Mouse (Mus musculus): ENCODE results near the gene Car5a. TPM values are rescaled to one million over a fixed set of nuclear protein-coding genes. Genes with fewer than 3 reads are reported as not detected.
A peak's percentile ranks its signal among the peaks of the same experiment; 100 is the strongest.

Car5a gene
- total RNA-seq, 2 experiments from 2014 or later, result not detected

DNA sequence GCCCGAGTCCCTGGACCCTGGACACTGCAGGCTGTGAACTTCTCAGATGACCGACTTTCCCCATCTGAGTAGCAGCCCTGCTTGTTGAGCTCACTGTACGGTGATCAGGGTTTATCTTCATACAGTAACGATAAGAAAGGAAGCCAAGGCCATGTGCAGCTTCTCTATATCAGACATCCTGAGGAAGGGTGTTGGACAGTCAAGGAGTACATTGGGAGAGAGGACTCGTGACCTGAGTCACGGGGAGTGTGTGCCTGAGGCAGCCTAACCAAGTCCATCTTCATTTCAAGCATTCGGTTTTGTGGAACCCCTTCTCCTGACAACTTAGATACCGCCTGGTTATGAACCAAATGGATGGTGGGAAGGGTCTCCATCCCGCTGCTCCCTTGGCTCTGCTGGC is 69.2 kb downstream of the Car5a start:
- DNase-seq (ENCODE audit: low spot score in 2 of 2), result no peak
- Histone ChIP-seq H3K4me3 (no peak overlapping the region), H3K27ac (no peak overlapping the region)
- TF ChIP-seq CTCF (conservative IDR thresholded peaks at IDR 0.05), result no peak

DNA sequence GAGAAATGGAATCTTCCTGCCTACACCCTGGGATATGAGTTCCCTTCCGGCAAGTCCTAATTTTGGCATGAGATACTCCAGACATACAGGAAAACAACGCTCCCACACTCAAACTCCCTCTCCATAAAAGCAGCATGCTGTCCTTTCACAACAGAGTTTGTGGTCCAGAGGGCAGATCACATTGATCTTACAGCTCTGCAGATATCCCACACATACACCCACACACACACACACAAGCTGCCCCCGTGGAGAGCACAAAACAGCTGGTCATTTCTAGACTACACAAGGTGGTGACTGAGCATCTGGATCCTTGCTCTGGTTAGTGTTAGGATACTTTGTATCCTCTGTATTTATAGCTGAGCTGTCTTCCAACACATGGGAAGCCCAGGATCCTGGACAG is 69.7 kb downstream of the Car5a start:
- Histone ChIP-seq H3K4me3 (no peak overlapping the region), H3K27ac (no peak overlapping the region)
- DNase-seq (ENCODE audit: low spot score in 2 of 2), result no peak
- TF ChIP-seq CTCF (conservative IDR thresholded peaks at IDR 0.05), result no peak

- H3K27ac ChIP-seq, result no peak overlapping the region
- H3K4me3 ChIP-seq, result no peak overlapping the region
- peak; percentile 74 for TF ChIP-seq CTCF (conservative IDR thresholded peaks at IDR 0.05)
- no peak for DNase-seq (ENCODE audit: low spot score in 2 of 2)
Observed at GRCm38 (mm10) chr8:121874031-121874430, 70.7 kb downstream of the Car5a start.

DNA sequence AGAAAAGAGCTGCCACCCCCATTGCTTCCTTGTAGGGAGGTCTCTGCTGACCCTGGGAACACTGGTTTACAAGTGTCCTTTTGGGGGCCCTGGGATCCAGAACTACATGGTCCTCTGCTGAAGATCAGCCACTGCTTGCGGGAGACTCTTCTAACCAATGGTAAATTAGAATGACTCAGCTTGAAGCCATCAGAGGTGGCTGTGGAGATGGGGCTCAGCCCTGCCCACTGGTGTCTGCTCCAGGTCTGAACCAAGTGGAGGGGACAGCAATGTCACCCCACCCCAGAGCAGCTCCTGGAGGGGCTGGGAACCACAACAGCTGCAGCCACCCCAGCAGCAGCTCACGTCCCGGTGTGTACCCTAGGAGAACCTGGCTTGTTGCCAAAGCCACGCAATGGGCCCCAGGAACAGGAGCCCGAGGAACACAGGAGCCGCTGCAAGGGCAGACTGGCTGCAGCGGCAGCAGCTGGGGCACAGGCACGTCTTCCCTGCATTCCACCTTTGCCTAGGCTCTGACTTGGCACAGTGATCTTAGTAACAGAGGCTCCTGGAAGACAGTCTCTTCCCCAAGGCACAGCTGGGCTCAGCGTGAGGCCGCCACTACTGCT is 72.8 kb downstream of the Car5a start:
- no peak for DNase-seq (ENCODE audit: low spot score in 2 of 2)
- Histone ChIP-seq H3K4me3 (no peak overlapping the region), H3K27ac (no peak overlapping the region)
- TF ChIP-seq CTCF (conservative IDR thresholded peaks at IDR 0.05), result no peak

- H3K4me3 ChIP-seq, result no peak overlapping the region
- DNase-seq (ENCODE audit: low spot score in 2 of 2), result no peak
- no peak for TF ChIP-seq CTCF (conservative IDR thresholded peaks at IDR 0.05)
- H3K27ac ChIP-seq, result no peak overlapping the region
Observed at GRCm38 (mm10) chr8:121870190-121870589, 74.5 kb downstream of the Car5a start.

DNA sequence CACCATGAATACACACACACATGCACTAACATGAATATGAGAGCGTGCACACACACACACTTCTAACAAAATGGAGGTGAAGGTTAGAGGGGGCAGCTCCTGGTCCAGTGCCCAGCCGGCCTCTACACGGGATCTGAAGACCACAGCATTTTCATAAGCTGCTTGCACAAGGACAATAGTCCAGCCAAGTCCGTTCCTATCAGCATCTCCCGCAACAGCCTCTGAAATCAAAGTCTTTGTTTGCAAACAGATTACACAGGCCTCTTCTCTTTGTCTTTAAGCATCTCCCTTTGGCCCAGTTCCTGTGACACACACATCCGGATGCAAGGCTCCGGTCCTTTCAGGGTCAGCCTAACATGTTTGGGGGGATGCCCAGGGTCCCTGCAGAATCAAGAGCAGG is 75.8 kb downstream of the Car5a start:
- no peak overlapping the region for H3K27ac ChIP-seq
- no peak for TF ChIP-seq CTCF (conservative IDR thresholded peaks at IDR 0.05)
- no peak overlapping the region for H3K4me3 ChIP-seq
- DNase-seq (ENCODE audit: low spot score in 2 of 2), result no peak

DNA sequence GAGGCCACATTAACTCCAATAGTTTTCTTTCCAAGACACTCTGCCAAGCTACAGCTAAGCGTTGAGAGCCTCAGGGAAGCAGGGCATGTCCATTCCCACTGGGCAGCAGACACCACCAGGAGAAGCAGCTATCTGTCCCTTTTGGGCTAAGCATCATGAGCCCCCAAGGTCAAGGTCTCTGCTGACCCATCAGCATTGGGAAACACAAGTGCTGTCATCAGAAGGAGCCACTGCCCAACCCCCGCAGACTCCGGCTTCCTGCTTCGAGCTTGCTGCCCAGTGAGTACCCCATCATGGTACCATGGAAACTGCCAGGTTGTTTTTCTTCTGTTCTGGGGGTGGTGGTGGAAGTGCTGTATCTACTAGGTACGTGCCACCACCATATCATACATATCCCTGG is 76.5 kb downstream of the Car5a start:
- TF ChIP-seq CTCF (conservative IDR thresholded peaks at IDR 0.05), result no peak
- H3K4me3 ChIP-seq, result no peak overlapping the region
- H3K27ac ChIP-seq, result no peak overlapping the region
- DNase-seq (ENCODE audit: low spot score in 2 of 2), result no peak

Small RNA genes within 50 kb of the gene (microRNA-seq; reads per million reads assigned to microRNA genes)
- gene Mir7237, result 0.32 to 0.37 reads per million in 2 experiments

Other genes starting within 250 kb of the Car5a start
- 100 to 1,000 TPM; 318 to 346 TPM for gene Jph3, start 215.3 kb downstream of the Car5a start, total RNA-seq (2021)
- 10 to 100 TPM; 28.5 to 36.2 TPM for gene Klhdc4, start 115.3 kb downstream of the Car5a start, total RNA-seq (2021)
- 10 to 100 TPM; 66.5 to 68.7 TPM for gene Slc7a5, start 37.2 kb downstream of the Car5a start, total RNA-seq (2021)
- gene Banp, start 4.8 kb upstream of the Car5a start, total RNA-seq (2021), result 10 to 100 TPM; 32.7 to 61.0 TPM